Mouse (Mus musculus) myocyte (in vitro differentiated cells): ENCODE results near the gene Rhd.

Experiments
- CEBPB ChIP-seq: IDR thresholded peaks from 2 replicates; pipeline ENCODE4 v1.6.1; 2011; ENCODE audit warnings: mild to moderate bottlenecking, moderate library complexity; ENCODE audit not compliant: poor library complexity, insufficient read depth, severe bottlenecking
- E2F4 ChIP-seq: IDR thresholded peaks from one replicate; pipeline ENCODE4 v1.6.1; 2011; ENCODE audit warnings: mild to moderate bottlenecking, control low read depth, moderate library complexity; ENCODE audit not compliant: insufficient read depth
- MAX ChIP-seq: IDR thresholded peaks from one replicate; pipeline ENCODE4 v1.6.1; 2011; ENCODE audit warnings: low read depth, mild to moderate bottlenecking, control low read depth
- MYOD1 ChIP-seq, 3 experiments: IDR thresholded peaks; one replicate each; pipeline ENCODE4 v1.6.1; 2011; ENCODE audit warnings: control low read depth in 2 of 3, low read depth in 2 of 3, mild to moderate bottlenecking in 2 of 3, moderate library complexity in 1 of 3; ENCODE audit not compliant: insufficient read length in 2 of 3, control insufficient read depth in 1 of 3
- MYOG ChIP-seq, 3 experiments: IDR thresholded peaks; one replicate each; pipeline ENCODE4 v1.6.1; 2011; ENCODE audit warnings: control low read depth in 2 of 3, low read depth in 2 of 3, mild to moderate bottlenecking in 2 of 3; ENCODE audit not compliant: insufficient read length in 2 of 3, control insufficient read depth in 1 of 3, insufficient read depth in 1 of 3
- POLR2A ChIP-seq: IDR thresholded peaks from one replicate; pipeline ENCODE4 v1.6.1; 2011; ENCODE audit warnings: low read depth, mild to moderate bottlenecking, control low read depth, moderate library complexity; ENCODE audit not compliant: insufficient read length
- POLR2AphosphoS2 ChIP-seq: IDR thresholded peaks from one replicate; pipeline ENCODE4 v1.6.1; 2011; ENCODE audit warnings: low read depth, control low read depth; ENCODE audit not compliant: insufficient read length
- REST ChIP-seq: IDR thresholded peaks from one replicate; pipeline ENCODE4 v1.6.1; 2011; ENCODE audit warnings: mild to moderate bottlenecking, control low read depth, moderate library complexity; ENCODE audit not compliant: insufficient read depth, insufficient read length
- TCF12 ChIP-seq: IDR thresholded peaks from one replicate; pipeline ENCODE4 v1.6.1; 2011; ENCODE audit warnings: mild to moderate bottlenecking, control low read depth; ENCODE audit not compliant: poor library complexity, insufficient read depth, severe bottlenecking
- USF1 ChIP-seq: IDR thresholded peaks from one replicate; pipeline ENCODE4 v1.6.1; 2011; ENCODE audit warnings: low read depth, mild to moderate bottlenecking, control low read depth, moderate library complexity

DNA sequence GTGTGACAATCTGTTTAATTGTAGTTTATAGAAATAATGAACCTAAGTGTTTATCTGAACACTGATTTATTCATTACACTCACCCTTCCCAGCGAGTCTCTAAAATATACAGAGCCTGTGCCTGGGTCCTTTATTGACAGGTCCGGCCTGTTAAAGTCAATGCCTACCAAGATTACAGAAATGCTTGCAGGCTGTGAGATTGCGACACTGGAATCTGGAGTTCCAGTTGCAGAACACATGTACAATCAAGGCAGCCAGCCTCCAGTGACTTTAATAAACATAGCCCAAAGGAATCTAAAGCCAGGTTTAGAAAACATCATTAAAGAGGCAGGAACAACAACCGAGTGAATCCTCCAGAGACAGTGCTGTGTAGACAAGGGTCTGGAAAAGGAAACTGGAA lies 16.7 kb upstream of the Rhd start:
- TF ChIP-seq USF1 (no peak), MYOD1 (IDR thresholded peaks at IDR 0.05; ENCODE audit: control insufficient read depth in 1 of 3, insufficient read length in 2 of 3, low read depth in 2 of 3) (no peak), CEBPB (0 out of 2 replicates have a peak, but pooled peaks have one; percentile 36), POLR2A (no peak), POLR2AphosphoS2 (no peak), REST (no peak), TCF12 (no peak), MAX (no peak), MYOG (IDR thresholded peaks at IDR 0.05; ENCODE audit: control insufficient read depth in 1 of 3, insufficient read depth in 1 of 3, insufficient read length in 2 of 3, low read depth in 2 of 3) (no peak), E2F4 (no peak)
